24 mouse cellular contexts compared by ENCODE assay signal in genomic region chr5:113250806-113251205, GRCm38 (mm10). TPM values are rescaled to one million over a fixed set of nuclear protein-coding genes. Genes with fewer than 3 reads are reported as not detected.
A peak's percentile ranks its signal among the peaks of the same experiment; 100 is the strongest.
DNase-seq lines count a peak whose midpoint lies in the region; ATAC-seq lines count a peak whose summit lies in the region.
"Had no signal": no experiment of that assay in that cellular context is flagged by ENCODE, and none has a peak within 500 bp of the region (broad histone marks: within the 10 kb centered on the region; RNA-seq: fewer than 3 reads in every experiment).

No protein-coding gene starts in this region.

- ATAC-seq in frontal cortex, adult (ENCODE audit: low TSS enrichment), result peak; percentile 82
- ATAC-seq: CD4-positive, CD25-positive, alpha-beta regulatory T cell, adult 4 months; forebrain, embryonic 14.5 days had no signal

- no peak for DNase-seq in frontal cortex, postnatal 10 days (ENCODE audit: low spot score in 2 of 2)
- peak; percentile 19 to 61 for DNase-seq in layer of hippocampus, adult 18-20 months (ENCODE audit: low spot score in 2 of 2)
- DNase-seq in layer of hippocampus, adult 9-10 months (ENCODE audit: low spot score), result no peak
- DNase-seq in right cerebral cortex, adult 18-20 months, result peak; percentile 40
- DNase-seq in right cerebral cortex, postnatal 4 days, result no peak
- DNase-seq in thymus, postnatal 36 days, result no peak
- DNase-seq: adrenal gland, adult 8-10 months; adrenal gland, postnatal 36 days; B cell, adult 2 months; cerebellum, adult 11 months; cerebellum, adult 8-10 months; cerebellum, postnatal 14 days; embryo, embryonic 11 days; gastrocnemius, adult 2 months; gastrocnemius, postnatal 25 days; heart, postnatal 10 days; heart, postnatal 4 days had no signal

RNA-seq across cellular contexts. Expression of gene Tmem211, which starts 24.1 kb away (rescaled TPM):
- total RNA-seq in layer of hippocampus, adult 18-20 months (2021), result not detected
- total RNA-seq: adrenal gland, adult 8-10 months; adrenal gland, postnatal 36 days; common myeloid progenitor, adult 5-6 weeks; G1E; gastrocnemius, adult 2 months; gastrocnemius, postnatal 25 days; granulocyte monocyte progenitor cell, adult 5-6 weeks; heart, adult 8-10 months; heart, postnatal 10 days; heart, postnatal 4 days had no signal

RNA-seq across cellular contexts. Expression of gene 2900026A02Rik, which starts 29.8 kb away (rescaled TPM):
- 10 to 100 TPM; 59.4 to 67.8 TPM for total RNA-seq in layer of hippocampus, adult 18-20 months (2021)

RNA-seq across cellular contexts. Expression of gene Sgsm1, which starts 59.8 kb away (rescaled TPM):
- total RNA-seq in layer of hippocampus, adult 18-20 months (2021), result 10 to 100 TPM; 75.8 to 90.7 TPM
- total RNA-seq: granulocyte monocyte progenitor cell, adult 5-6 weeks had no signal

Comparison
In these comparisons a context has a peak if more than half of its experiments do, and no peak if none do; other contexts are left out.
1. DNase-seq: peak in layer of hippocampus, adult 18-20 months (2 of 2) and right cerebral cortex, adult 18-20 months (single experiment); none in frontal cortex, postnatal 10 days (0 of 2), layer of hippocampus, adult 9-10 months (single experiment), right cerebral cortex, postnatal 4 days (single experiment) and thymus, postnatal 36 days (0 of 2).